ENCODE assay signal across 8 mouse cellular contexts in the genomic region with DNA sequence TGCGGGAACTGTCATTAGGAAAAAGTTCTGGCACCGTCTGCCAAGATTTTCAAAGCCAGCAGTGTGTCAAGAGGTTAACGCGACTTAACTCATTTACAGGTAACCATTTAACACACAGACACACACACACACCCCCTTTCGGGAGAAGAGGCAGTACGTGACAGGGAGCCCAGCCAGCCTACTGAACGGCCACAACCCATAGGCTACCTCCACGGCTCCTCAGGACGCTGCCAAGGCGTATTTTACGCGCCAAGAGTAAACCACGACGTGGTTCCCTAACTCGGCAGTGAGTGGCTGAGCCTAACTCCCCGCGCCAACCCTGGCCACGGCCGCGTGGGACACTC. TPM values are rescaled to one million over a fixed set of nuclear protein-coding genes. Genes with fewer than 3 reads are reported as not detected.
DNase-seq lines count a peak whose midpoint lies in the region; ATAC-seq and TF ChIP-seq lines count a peak whose summit lies in the region.

No protein-coding gene starts in this region.

- H3K4me2 ChIP-seq in kidney, postnatal 0 days (ENCODE audit: low read length) = peak overlapping the region; percentile 89
- H3K4me2 ChIP-seq in embryonic facial prominence, embryonic 12.5 days (replicated peaks) = peak overlapping the region; percentile 92
- peak overlapping the region; percentile 94 for H3K4me2 ChIP-seq in intestine, embryonic 14.5 days (ENCODE audit: low read length)
- peak overlapping the region; percentile 92 for H3K4me2 ChIP-seq in neural tube, embryonic 12.5 days (replicated peaks)

- peak overlapping the region; percentile 90 for H3K27ac ChIP-seq in kidney, postnatal 0 days
- peak overlapping the region; percentile 93 for H3K27ac ChIP-seq in embryonic facial prominence, embryonic 12.5 days
- H3K27ac ChIP-seq in intestine, embryonic 14.5 days (ENCODE audit: low read depth) = peak overlapping the region; percentile 89
- peak overlapping the region; percentile 81 for H3K27ac ChIP-seq in neural tube, embryonic 12.5 days

- H3K27me3 ChIP-seq in kidney, postnatal 0 days (ENCODE audit: insufficient read depth, low read length) = no peaks in the 10 kb centered on the region
- no peaks in the 10 kb centered on the region for H3K27me3 ChIP-seq in embryonic facial prominence, embryonic 12.5 days
- no peaks in the 10 kb centered on the region for H3K27me3 ChIP-seq in intestine, embryonic 14.5 days (replicated peaks; ENCODE audit: control insufficient read depth, insufficient read depth, low read length)
- H3K27me3 ChIP-seq in neural tube, embryonic 12.5 days (replicated peaks) = no peaks in the 10 kb centered on the region

- H3K4me1 ChIP-seq in kidney, postnatal 0 days (replicated peaks; ENCODE audit: insufficient read depth, low read length) = peaks cover 17% of the 10 kb centered on the region
- peaks cover 41% of the 10 kb centered on the region for H3K4me1 ChIP-seq in embryonic facial prominence, embryonic 12.5 days
- peaks cover 21% of the 10 kb centered on the region; the same call in 1 of the 2 replicates for H3K4me1 ChIP-seq in intestine, embryonic 14.5 days (replicated peaks; ENCODE audit: control insufficient read depth, insufficient read depth, low read length)
- H3K4me1 ChIP-seq in neural tube, embryonic 12.5 days = peaks cover 49% of the 10 kb centered on the region

- H3K9ac ChIP-seq in kidney, postnatal 0 days (ENCODE audit: low read depth, low read length) = peak overlapping the region; percentile 99
- peak overlapping the region; percentile 98 for H3K9ac ChIP-seq in embryonic facial prominence, embryonic 12.5 days
- peak overlapping the region; percentile 100 for H3K9ac ChIP-seq in intestine, embryonic 14.5 days (ENCODE audit: low read length)
- peak overlapping the region; percentile 98 for H3K9ac ChIP-seq in neural tube, embryonic 12.5 days

- DNase-seq in kidney, postnatal 0 days (ENCODE audit: low spot score) = peak; percentile 58
- no peak for DNase-seq in kidney, adult 9 months
- DNase-seq in intestine, embryonic 14.5 days (ENCODE audit: low spot score) = no peak
- DNase-seq in thymus, postnatal 10 days (ENCODE audit: low spot score in 2 of 2) = no peak
- DNase-seq in thymus, postnatal 25 days = no peak
- DNase-seq in adrenal gland, postnatal 10 days = no peak

- peak; percentile 47 for ATAC-seq in kidney, postnatal 0 days (replicated peaks; ENCODE audit: low FRiP score, low read depth)
- peak; percentile 29; the same call in 1 of the 2 replicates for ATAC-seq in embryonic facial prominence, embryonic 12.5 days (ENCODE audit: insufficient number of reproducible peaks, insufficient read depth, low FRiP score, low TSS enrichment)
- ATAC-seq in intestine, embryonic 14.5 days (replicated peaks; ENCODE audit: low FRiP score, low TSS enrichment, low read depth) = no peak
- ATAC-seq in neural tube, embryonic 12.5 days (ENCODE audit: low FRiP score, low read depth) = no peak

- peak overlapping the region; percentile 94 for H3K4me3 ChIP-seq in kidney, postnatal 0 days (replicated peaks; ENCODE audit: low read depth, low read length)
- peak overlapping the region; percentile 93 for H3K4me3 ChIP-seq in embryonic facial prominence, embryonic 12.5 days
- peak overlapping the region; percentile 93 for H3K4me3 ChIP-seq in intestine, embryonic 14.5 days (ENCODE audit: low read depth, low read length)
- H3K4me3 ChIP-seq in neural tube, embryonic 12.5 days = peak overlapping the region; percentile 95

- H3K9me3 ChIP-seq in kidney, postnatal 0 days (replicated peaks; ENCODE audit: low read length) = no peaks in the 10 kb centered on the region
- H3K9me3 ChIP-seq in embryonic facial prominence, embryonic 12.5 days = no peaks in the 10 kb centered on the region
- H3K9me3 ChIP-seq in intestine, embryonic 14.5 days (ENCODE audit: control insufficient read depth, low read length) = no peaks in the 10 kb centered on the region
- no peaks in the 10 kb centered on the region for H3K9me3 ChIP-seq in neural tube, embryonic 12.5 days

- TF ChIP-seq CTCF in kidney, postnatal 0 days (IDR thresholded peaks at IDR 0.05; ENCODE audit: low read depth) = no peak

- 0% methylated on average over 20 of the region's 20 CpGs for WGBS in kidney, postnatal 0 days
- under 1% methylated on average over 20 of the region's 20 CpGs for WGBS in embryonic facial prominence, embryonic 12.5 days
- under 1% methylated on average over 20 of the region's 20 CpGs for WGBS in intestine, embryonic 14.5 days
- WGBS in neural tube, embryonic 12.5 days = under 1% methylated on average over 20 of the region's 20 CpGs

- peaks cover 40% of the 10 kb centered on the region; the same call in 1 of the 2 replicates for H3K36me3 ChIP-seq in kidney, postnatal 0 days (ENCODE audit: insufficient read depth, low read length)
- peaks cover 68% of the 10 kb centered on the region for H3K36me3 ChIP-seq in embryonic facial prominence, embryonic 12.5 days
- H3K36me3 ChIP-seq in intestine, embryonic 14.5 days (ENCODE audit: control insufficient read depth, insufficient read depth, low read length) = peaks cover 73% of the 10 kb centered on the region
- peaks cover 60% of the 10 kb centered on the region for H3K36me3 ChIP-seq in neural tube, embryonic 12.5 days

RNA-seq across cellular contexts. Expression of a gene that starts 0.5 kb away (rescaled TPM):
- polyA plus RNA-seq in kidney, postnatal 0 days (2015; fragmentation: Nextera tagmentation; extraction: Ambion mirVana) = 837 and 1,074 TPM in 2 replicates
- polyA plus RNA-seq in embryonic facial prominence, embryonic 12.5 days (2016; fragmentation: Nextera tagmentation; extraction: Ambion mirVana) = 664 and 680 TPM in 2 replicates
- 894 and 1,000 TPM in 2 replicates for polyA plus RNA-seq in intestine, embryonic 14.5 days (2014; fragmentation: Nextera tagmentation; extraction: Ambion mirVana)
- 496 and 504 TPM in 2 replicates for polyA plus RNA-seq in neural tube, embryonic 12.5 days (2016; fragmentation: Nextera tagmentation; extraction: Ambion mirVana)
- total RNA-seq in adrenal gland, postnatal 10 days (2021) = 100 to 1,000 TPM; 881 to 957 TPM

RNA-seq across cellular contexts. Expression of a gene that starts 14.0 kb away (rescaled TPM):
- polyA plus RNA-seq in kidney, postnatal 0 days (2015; fragmentation: Nextera tagmentation; extraction: Ambion mirVana) = 534 and 547 TPM in 2 replicates
- 397 and 440 TPM in 2 replicates for polyA plus RNA-seq in embryonic facial prominence, embryonic 12.5 days (2016; fragmentation: Nextera tagmentation; extraction: Ambion mirVana)
- polyA plus RNA-seq in intestine, embryonic 14.5 days (2014; fragmentation: Nextera tagmentation; extraction: Ambion mirVana) = 323 and 348 TPM in 2 replicates
- polyA plus RNA-seq in neural tube, embryonic 12.5 days (2016; fragmentation: Nextera tagmentation; extraction: Ambion mirVana) = 389 and 484 TPM in 2 replicates
- 100 to 1,000 TPM; 148 to 152 TPM for total RNA-seq in adrenal gland, postnatal 10 days (2021)

Comparison
In these comparisons a context has a peak if more than half of its experiments do, and no peak if none do; other contexts are left out.
1. ATAC-seq: peak in kidney, postnatal 0 days (single experiment) and embryonic facial prominence, embryonic 12.5 days (single experiment); none in intestine, embryonic 14.5 days (single experiment) and neural tube, embryonic 12.5 days (single experiment).
2. Peak in every context shown above with its lines, with median percentiles within 50 percentile points of each other: H3K27ac ChIP-seq, H3K4me2 ChIP-seq, H3K4me3 ChIP-seq and H3K9ac ChIP-seq.